Mouse (Mus musculus): ENCODE data around the gene Slc9a2. TPM values are rescaled to one million over a fixed set of nuclear protein-coding genes. Genes with fewer than 3 reads are reported as not detected.
A peak's percentile ranks its signal among the peaks of the same experiment; 100 is the strongest.

Gene Slc9a2
- total and polyA plus RNA-seq, 2 experiments from 2014 or later, result 0.88 to 0.99 TPM

DNA sequence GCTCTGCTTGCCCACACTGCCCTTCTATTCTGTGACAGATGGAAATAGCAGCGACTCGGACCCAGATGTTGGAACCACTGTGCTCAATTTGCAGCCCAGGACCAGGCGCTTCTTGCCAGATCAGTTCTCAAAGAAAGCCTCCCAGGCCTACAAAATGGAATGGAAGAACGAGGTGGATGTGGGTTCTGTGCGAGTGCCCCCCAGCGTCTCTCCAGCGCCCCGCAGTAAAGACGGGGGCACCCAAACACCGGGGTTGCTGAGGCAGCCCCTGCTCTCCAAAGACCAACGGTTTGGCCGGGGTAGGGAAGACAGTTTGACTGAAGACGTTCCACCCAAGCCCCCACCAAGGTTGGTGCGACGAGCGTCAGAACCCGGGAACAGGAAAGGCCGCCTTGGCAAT, 87.2 kb downstream of the Slc9a2 start:
- Histone ChIP-seq H3K36me3 (ENCODE audit: insufficient read depth, low read length) (no peaks in the 10 kb centered on the region), H3K9me3 (ENCODE audit: low read length) (no peaks in the 10 kb centered on the region), H3K4me1 (ENCODE audit: insufficient read depth, low read length) (no peaks in the 10 kb centered on the region), H3K9ac (replicated peaks; ENCODE audit: low read length, poor library complexity, severe bottlenecking) (no peak overlapping the region), H3K27ac (ENCODE audit: low read depth, low read length) (no peak overlapping the region), H3K4me3 (ENCODE audit: low read depth, low read length) (no peak overlapping the region), H3K4me2 (ENCODE audit: low read depth, low read length, poor library complexity, severe bottlenecking) (no peak overlapping the region), H3K27me3 (ENCODE audit: insufficient read depth, low read length) (no peaks in the 10 kb centered on the region)
- TF ChIP-seq CTCF (IDR thresholded peaks at IDR 0.05), result no peak
- WGBS, result 92% methylated on average over 18 of the region's 18 CpGs
- ATAC-seq (ENCODE audit: low FRiP score), result no peak
- no peak for DNase-seq (ENCODE audit: low spot score)

DNA sequence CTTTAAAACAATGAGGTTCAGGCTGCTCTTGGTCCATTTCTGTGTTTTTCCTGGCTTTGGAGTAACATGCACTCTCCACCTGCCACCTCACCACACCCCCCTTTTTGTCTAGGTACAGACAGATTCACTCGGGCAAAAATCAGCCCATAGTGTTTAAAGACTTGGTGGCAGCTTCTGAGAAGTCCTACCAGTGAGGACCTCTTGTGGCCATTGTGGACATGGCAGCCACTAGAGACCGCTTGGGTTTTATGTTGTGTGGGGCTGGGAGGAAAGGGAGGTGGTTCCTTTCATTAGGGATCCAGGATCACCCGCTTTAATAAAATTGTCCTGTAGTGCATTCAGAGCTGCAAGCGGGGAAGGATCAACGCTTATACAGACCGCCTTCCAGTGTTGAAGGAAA, 88.2 kb downstream of the Slc9a2 start:
- Histone ChIP-seq H3K9me3 (ENCODE audit: low read length) (no peaks in the 10 kb centered on the region), H3K36me3 (ENCODE audit: insufficient read depth, low read length) (peaks cover 8% of the 10 kb centered on the region; the same call in 1 of the 2 replicates), H3K27me3 (ENCODE audit: insufficient read depth, low read length) (no peaks in the 10 kb centered on the region), H3K4me3 (ENCODE audit: low read depth, low read length) (no peak overlapping the region), H3K27ac (ENCODE audit: low read depth, low read length) (no peak overlapping the region), H3K4me2 (ENCODE audit: low read depth, low read length, poor library complexity, severe bottlenecking) (no peak overlapping the region), H3K9ac (replicated peaks; ENCODE audit: low read length, poor library complexity, severe bottlenecking) (no peak overlapping the region), H3K4me1 (ENCODE audit: insufficient read depth, low read length) (no peaks in the 10 kb centered on the region)
- peak; percentile 71 for DNase-seq (ENCODE audit: low spot score)
- WGBS, result 29% methylated on average over 6 of the region's 6 CpGs
- TF ChIP-seq CTCF (IDR thresholded peaks at IDR 0.05), result peak; percentile 74
- ATAC-seq (ENCODE audit: low FRiP score), result no peak

- H3K4me2 ChIP-seq (ENCODE audit: low read depth, low read length, poor library complexity, severe bottlenecking), result no peak overlapping the region
- no peak for DNase-seq (ENCODE audit: low spot score)
- no peak overlapping the region for H3K9ac ChIP-seq (replicated peaks; ENCODE audit: low read length, poor library complexity, severe bottlenecking)
- no peaks in the 10 kb centered on the region for H3K9me3 ChIP-seq (ENCODE audit: low read length)
- TF ChIP-seq CTCF (IDR thresholded peaks at IDR 0.05), result no peak
- no peak for ATAC-seq (ENCODE audit: low FRiP score)
- no peak overlapping the region for H3K27ac ChIP-seq (ENCODE audit: low read depth, low read length)
- peaks cover 14% of the 10 kb centered on the region; the same call in 1 of the 2 replicates for H3K36me3 ChIP-seq (ENCODE audit: insufficient read depth, low read length)
- H3K27me3 ChIP-seq (ENCODE audit: insufficient read depth, low read length), result no peaks in the 10 kb centered on the region
- 60% methylated on average over 4 of the region's 4 CpGs for WGBS
- H3K4me3 ChIP-seq (ENCODE audit: low read depth, low read length), result no peak overlapping the region
- H3K4me1 ChIP-seq (ENCODE audit: insufficient read depth, low read length), result no peaks in the 10 kb centered on the region
Observed at GRCm38 (mm10) chr1:40769331-40769894, 89.0 kb downstream of the Slc9a2 start.

DNA sequence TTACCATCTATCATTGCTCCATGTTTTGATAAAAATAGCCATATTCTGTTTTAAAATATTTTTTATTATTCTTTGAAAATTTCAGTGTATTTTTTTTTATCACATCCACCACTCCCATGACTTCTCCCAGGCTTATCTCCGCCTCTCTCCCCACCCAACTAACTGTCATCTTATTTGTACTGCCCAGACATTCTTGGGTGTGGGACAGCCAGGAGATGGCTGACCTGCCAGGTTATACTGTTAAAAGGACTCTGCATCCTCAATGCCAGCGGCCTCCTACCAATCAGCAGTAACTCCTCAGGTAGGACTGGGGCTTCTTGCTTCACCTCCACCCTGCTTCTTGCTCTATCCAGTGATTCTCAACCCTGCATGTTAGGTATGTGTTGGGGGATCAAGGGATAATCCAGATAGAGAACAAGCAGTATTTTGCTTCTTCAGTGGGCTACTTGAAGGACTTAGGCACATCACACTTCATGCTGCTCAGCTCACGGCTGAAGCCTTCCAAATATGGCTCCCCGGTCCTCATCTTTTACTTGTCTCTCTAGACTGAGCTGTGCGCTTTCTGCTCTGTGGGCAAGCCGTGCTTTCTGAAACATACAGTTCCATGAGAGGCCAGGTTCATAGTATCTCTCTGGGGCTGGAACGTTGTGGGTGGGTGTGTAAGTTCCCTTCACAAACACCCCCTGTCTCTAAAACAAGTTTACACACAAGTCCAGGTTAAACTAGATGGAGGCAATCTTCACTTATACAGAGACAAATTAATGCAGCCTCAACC, 91.0 kb downstream of the Slc9a2 start:
- WGBS, result 94% methylated on average over 7 of the region's 7 CpGs
- Histone ChIP-seq H3K36me3 (ENCODE audit: insufficient read depth, low read length) (peaks cover 17% of the 10 kb centered on the region), H3K4me3 (ENCODE audit: low read depth, low read length) (no peak overlapping the region), H3K27ac (ENCODE audit: low read depth, low read length) (no peak overlapping the region), H3K4me2 (ENCODE audit: low read depth, low read length, poor library complexity, severe bottlenecking) (no peak overlapping the region), H3K4me1 (ENCODE audit: insufficient read depth, low read length) (no peaks in the 10 kb centered on the region), H3K9ac (replicated peaks; ENCODE audit: low read length, poor library complexity, severe bottlenecking) (no peak overlapping the region), H3K9me3 (ENCODE audit: low read length) (no peaks in the 10 kb centered on the region), H3K27me3 (ENCODE audit: insufficient read depth, low read length) (no peaks in the 10 kb centered on the region)
- no peak for ATAC-seq (ENCODE audit: low FRiP score)
- DNase-seq (ENCODE audit: low spot score), result no peak
- no peak for TF ChIP-seq CTCF (IDR thresholded peaks at IDR 0.05)

GRCm38 (mm10) chr1:40773234-40773633, 92.9 kb downstream of the Slc9a2 start:
- no peak for TF ChIP-seq CTCF (IDR thresholded peaks at IDR 0.05)
- Histone ChIP-seq H3K9ac (replicated peaks; ENCODE audit: low read length, poor library complexity, severe bottlenecking) (no peak overlapping the region), H3K27me3 (ENCODE audit: insufficient read depth, low read length) (no peaks in the 10 kb centered on the region), H3K9me3 (ENCODE audit: low read length) (no peaks in the 10 kb centered on the region), H3K4me2 (ENCODE audit: low read depth, low read length, poor library complexity, severe bottlenecking) (no peak overlapping the region), H3K4me1 (ENCODE audit: insufficient read depth, low read length) (no peaks in the 10 kb centered on the region), H3K27ac (ENCODE audit: low read depth, low read length) (no peak overlapping the region), H3K4me3 (ENCODE audit: low read depth, low read length) (no peak overlapping the region), H3K36me3 (ENCODE audit: insufficient read depth, low read length) (peaks cover 17% of the 10 kb centered on the region)
- ATAC-seq (ENCODE audit: low FRiP score) (no peak), DNase-seq (ENCODE audit: low spot score) (no peak)
- 86% methylated on average over 5 of the region's 5 CpGs for WGBS

- 0 out of 2 replicates have a peak, but pooled peaks cover 6% of the 10 kb centered on the region for H3K9me3 ChIP-seq (ENCODE audit: low read length)
- TF ChIP-seq CTCF (IDR thresholded peaks at IDR 0.05), result no peak
- no peak for DNase-seq (ENCODE audit: low spot score)
- H3K27ac ChIP-seq (ENCODE audit: low read depth, low read length), result no peak overlapping the region
- 0 out of 2 replicates have a peak, but pooled peaks have one; percentile 20 for ATAC-seq (ENCODE audit: low FRiP score)
- no peak overlapping the region for H3K9ac ChIP-seq (replicated peaks; ENCODE audit: low read length, poor library complexity, severe bottlenecking)
- no peaks in the 10 kb centered on the region for H3K4me1 ChIP-seq (ENCODE audit: insufficient read depth, low read length)
- WGBS, result 96% methylated on average over 10 of the region's 10 CpGs
- H3K36me3 ChIP-seq (ENCODE audit: insufficient read depth, low read length), result peaks cover 24% of the 10 kb centered on the region
- H3K4me3 ChIP-seq (ENCODE audit: low read depth, low read length), result no peak overlapping the region
- no peaks in the 10 kb centered on the region for H3K27me3 ChIP-seq (ENCODE audit: insufficient read depth, low read length)
- no peak overlapping the region for H3K4me2 ChIP-seq (ENCODE audit: low read depth, low read length, poor library complexity, severe bottlenecking)
Observed at GRCm38 (mm10) chr1:40774040-40774439, 93.7 kb downstream of the Slc9a2 start.

Data from midbrain, postnatal 0 days (tissue).